Mouse (Mus musculus) induced T-regulatory cell, adult 2 months (primary cell): ENCODE measurements around the gene Cmtm5.
A peak's percentile ranks its signal among the peaks of the same experiment; 100 is the strongest.
"Not testable (repeated sequence)": the region's sequence is repeated elsewhere in the genome, so short reads cannot be mapped to it uniquely, and the experiment has no call there.

Source experiments
- DNase-seq: peaks from one replicate; pipeline ENCODE4 v3.0.0-alpha.2; 2012; ENCODE audit warnings: low read depth

The Cmtm5 gene

DNA sequence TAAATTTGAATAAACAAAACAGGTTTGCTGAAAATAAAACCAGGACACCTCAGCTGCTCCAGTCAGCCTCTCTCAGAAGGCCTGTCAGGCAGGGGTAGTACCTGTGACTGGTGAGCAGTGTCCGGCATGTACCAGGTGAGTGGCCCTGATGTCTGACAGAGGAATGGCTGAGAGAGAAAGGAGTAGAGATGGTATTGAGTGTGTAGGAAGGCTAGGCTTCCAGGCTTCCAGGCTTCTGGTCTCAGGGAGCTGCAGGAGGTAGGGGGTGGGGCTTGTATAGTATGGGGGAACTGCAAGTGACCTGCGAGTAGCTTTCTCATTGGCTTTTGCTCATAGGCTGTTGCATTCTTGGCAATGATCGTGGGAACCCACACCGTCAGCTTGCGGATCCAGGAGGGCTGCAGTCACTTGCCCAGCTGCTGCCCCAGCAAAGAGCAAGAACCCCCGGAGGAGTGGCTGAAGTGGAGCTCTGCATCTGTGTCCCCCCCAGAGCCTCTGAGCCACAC, 3.4 kb upstream of the Cmtm5 start, which contains the start of gene Il25:
Gene Il25, plus strand, starts transcription at position 51 of the 506 bp plus-strand sequence.
- DNase-seq: no peak

DNA sequence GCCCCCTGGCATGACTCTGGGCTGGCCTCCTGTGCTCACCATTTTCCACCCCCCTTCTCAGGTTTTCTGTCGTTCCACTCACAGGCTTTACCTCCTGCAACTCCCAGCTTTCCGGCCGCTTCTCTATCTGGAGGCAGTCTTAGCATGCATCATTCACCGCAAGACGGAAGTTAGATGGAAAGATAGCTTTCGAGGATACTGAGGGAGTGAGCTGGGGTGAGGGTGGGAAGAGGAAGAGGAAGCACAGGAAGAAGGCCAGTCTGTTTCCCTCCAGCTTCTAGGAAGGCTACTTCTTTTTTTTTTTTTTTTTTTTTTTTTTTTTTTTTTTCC, 735 bp downstream of the Cmtm5 start:
- DNase-seq: no peak

DNA sequence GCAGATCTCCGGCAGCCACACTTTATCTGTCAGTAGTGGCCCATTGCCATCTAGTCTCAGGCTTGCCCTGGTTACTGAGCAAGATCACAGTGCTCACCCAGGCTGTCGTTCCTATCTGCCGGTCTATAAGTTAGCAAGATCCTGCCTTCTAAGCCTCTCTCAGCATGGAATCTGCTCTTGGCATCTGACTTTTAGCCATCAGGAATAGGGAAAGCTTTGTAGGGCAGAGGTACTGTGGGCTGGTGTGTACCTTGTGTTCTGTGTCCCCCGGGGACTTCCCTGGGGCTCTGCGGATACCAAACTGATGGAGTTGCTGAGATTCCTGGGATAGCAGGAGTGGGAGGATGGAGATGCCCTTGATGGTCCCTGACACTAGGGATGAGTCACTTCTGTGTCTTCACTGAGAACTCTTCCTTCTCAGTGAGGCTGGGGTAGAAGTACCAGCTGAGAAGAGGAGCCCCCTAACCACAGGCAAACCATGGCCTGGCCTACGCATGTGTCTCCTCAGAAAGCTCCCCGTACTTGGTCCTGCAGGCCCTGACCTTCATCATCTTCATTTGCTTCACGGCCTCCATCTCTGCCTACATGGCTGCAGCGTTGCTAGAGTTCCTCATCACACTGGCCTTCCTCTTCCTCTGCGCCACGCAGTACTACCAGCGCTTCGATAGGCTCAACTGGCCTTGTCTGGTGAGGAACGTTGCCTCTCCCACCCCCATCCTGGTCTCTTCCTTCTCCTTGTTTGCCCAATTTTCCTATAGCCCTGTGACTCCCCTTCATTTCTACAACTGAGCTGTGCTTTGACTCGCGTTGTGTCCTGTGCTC, 1.5 kb downstream of the Cmtm5 start:
- no peak for DNase-seq

GRCm38 (mm10) chr14:54938431-54939219, 2.6 kb downstream of the Cmtm5 start:
- DNase-seq: no peak

- DNase-seq: peak; percentile 74
Observed at GRCm38 (mm10) chr14:54939434-54940175, 3.5 kb downstream of the Cmtm5 start.

- DNase-seq: no peak
Observed at GRCm38 (mm10) chr14:54940176-54940530, 4.1 kb downstream of the Cmtm5 start.

- no peak for DNase-seq
Observed at GRCm38 (mm10) chr14:54941024-54941978, 5.2 kb downstream of the Cmtm5 start.

- no peak for DNase-seq
Observed at GRCm38 (mm10) chr14:54942479-54942878, 6.4 kb downstream of the Cmtm5 start.

DNA sequence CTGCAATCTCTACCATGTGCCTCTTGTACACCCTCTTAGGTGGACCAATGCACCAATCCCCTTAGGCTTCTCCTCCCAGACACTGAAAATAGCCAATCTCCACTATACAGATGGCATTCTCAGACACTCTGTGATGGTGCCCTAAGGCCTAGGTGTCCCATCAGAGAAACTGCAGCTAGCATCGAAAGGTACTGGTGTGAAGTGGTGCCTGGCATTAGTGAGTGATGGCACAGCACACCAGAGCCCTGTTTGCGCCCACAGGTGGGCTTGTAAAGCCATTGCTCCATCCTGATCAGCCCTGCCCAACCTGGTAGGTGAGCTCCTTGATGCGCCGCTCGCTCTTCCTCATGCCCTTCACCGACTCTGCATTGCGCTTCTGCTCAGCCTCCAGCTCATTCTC, 7.9 kb downstream of the Cmtm5 start:
- no peak for DNase-seq

DNA sequence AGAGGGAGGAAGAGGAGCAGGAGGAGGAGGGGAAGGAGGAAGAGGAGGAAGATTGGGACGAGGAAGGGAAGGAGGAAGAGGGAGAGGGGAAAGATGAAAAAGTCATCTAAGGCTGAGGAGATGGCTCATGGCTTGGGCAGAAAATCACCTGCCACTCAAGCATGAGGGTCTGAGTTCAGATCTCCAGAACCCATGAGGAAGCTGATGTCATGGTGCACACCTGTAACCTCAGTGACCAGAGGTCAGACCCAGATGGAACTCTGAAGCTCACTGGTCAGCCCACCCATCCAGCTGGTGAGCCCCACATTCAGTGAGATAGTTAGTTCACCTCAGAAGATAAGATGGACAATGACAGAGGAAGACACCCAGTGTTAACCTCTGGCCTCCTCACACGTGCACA, 8.9 kb downstream of the Cmtm5 start:
- DNase-seq: no peak

GRCm38 (mm10) chr14:54945975-54946704, 10.1 kb downstream of the Cmtm5 start:
- no peak for DNase-seq

DNA sequence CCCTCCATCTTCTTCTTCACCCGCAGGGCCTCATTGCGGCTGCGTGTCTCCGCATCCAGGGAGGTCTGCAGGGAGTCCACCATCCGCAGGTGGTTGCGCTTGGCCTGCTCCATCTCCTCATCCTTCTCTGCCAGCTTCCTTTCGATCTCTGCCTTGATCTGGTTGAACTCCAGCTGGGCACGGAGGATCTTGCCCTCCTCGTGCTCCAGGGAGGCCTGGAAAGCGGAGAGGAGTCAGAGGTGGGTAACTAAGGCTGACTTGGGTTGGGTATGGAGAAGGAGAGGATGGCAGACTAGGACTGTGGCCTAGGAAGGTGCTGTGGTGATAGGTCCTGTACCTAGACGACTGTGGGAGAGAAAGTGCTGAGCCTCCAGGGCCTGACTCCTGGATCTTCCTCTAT, 10.9 kb downstream of the Cmtm5 start:
- DNase-seq: not testable (repeated sequence)

GRCm38 (mm10) chr14:54948781-54949180, 12.7 kb downstream of the Cmtm5 start:
- DNase-seq: no peak

GRCm38 (mm10) chr14:54950493-54950892, 14.4 kb downstream of the Cmtm5 start:
- DNase-seq: no peak

DNA sequence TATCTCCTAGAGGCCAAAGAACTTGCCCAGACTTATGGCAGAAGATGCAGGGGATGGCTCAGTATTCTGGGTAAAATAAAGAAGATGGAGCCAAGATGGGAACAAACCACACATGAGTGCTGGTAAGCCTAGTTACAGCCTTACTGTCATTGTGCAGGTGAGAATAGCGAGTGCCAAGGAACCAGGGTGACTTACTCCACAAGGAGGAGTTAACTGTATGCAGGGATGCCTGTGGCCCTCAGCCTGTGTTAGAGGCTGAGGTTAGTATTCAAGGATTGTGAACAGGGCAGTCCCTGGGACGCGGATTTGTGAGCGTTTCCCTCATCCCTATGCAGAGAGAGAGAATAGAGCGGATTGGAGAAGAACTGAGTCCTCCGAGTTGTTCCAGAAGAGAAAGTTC, 15.5 kb downstream of the Cmtm5 start:
- DNase-seq: no peak

- no peak for DNase-seq
Observed at GRCm38 (mm10) chr14:54953664-54954206, 17.7 kb downstream of the Cmtm5 start.

DNA sequence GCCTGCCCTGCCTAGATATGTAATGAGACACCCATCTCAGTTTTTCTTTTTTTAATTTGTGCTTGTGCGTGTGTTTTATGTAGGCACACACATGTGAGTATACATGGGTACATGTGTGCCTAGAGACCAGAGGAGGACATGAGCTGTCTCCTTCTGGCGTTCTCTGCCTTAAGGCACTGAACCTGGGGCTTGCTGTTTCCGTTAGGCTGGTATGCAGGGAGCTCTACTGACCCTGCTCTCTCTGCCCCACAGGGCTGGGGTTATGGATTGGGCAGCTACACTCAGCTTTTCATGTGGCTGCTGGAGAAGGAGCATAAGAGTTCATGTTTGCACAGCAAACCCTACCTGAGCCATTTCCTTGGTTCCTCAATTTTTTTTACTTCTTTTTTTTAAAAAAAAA, 18.4 kb downstream of the Cmtm5 start:
- DNase-seq: no peak

- DNase-seq: no peak
Observed at GRCm38 (mm10) chr14:54955481-54955880, 19.4 kb downstream of the Cmtm5 start.

- no peak for DNase-seq
Observed at GRCm38 (mm10) chr14:54956533-54956932, 20.5 kb downstream of the Cmtm5 start.

- no peak for DNase-seq
Observed at GRCm38 (mm10) chr14:54958503-54958902, 22.4 kb downstream of the Cmtm5 start.
